Mouse (Mus musculus): Measurements from ENCODE around the gene Rapgef5. TPM values are rescaled to one million over a fixed set of nuclear protein-coding genes. Genes with fewer than 3 reads are reported as not detected.

Gene Rapgef5
- polyA plus RNA-seq, 1 experiment from 2014 or later = 5.6 TPM

- no peak for DNase-seq (ENCODE audit: low spot score)
Observed at GRCm38 (mm10) chr12:117728178-117728611, 211.9 kb downstream of the Rapgef5 start.

GRCm38 (mm10) chr12:117733611-117734010 lies 217.3 kb downstream of the Rapgef5 start:
- TF ChIP-seq EP300 (optimal IDR thresholded peaks at IDR 0.05) (no peak), CTCF (IDR thresholded peaks at IDR 0.05; ENCODE audit: low read depth) (no peak)
- Histone ChIP-seq H3K27me3 (ENCODE audit: control insufficient read depth, insufficient read depth, low read length) (no peaks in the 10 kb centered on the region), H3K27ac (replicated peaks) (no peak overlapping the region)

More at GRCm38 (mm10) chr12:117728178-117728611, 211.9 kb downstream of the Rapgef5 start:
- Histone ChIP-seq H3K9me3 (ENCODE audit: control insufficient read depth, low read length) (no peaks in the 10 kb centered on the region), H3K4me1 (replicated peaks; ENCODE audit: control insufficient read depth, insufficient read depth) (no peaks in the 10 kb centered on the region), H3K36me3 (ENCODE audit: control insufficient read depth, insufficient read depth, low read length) (no peaks in the 10 kb centered on the region), H3K27me3 (ENCODE audit: control insufficient read depth, insufficient read depth, low read length) (no peaks in the 10 kb centered on the region), H3K4me2 (replicated peaks; ENCODE audit: low read depth) (no peak overlapping the region), H3K9ac (ENCODE audit: low read length) (no peak overlapping the region), H3K4me3 (ENCODE audit: low read depth, low read length) (no peak overlapping the region), H3K27ac (replicated peaks) (no peak overlapping the region)
- no peak for ATAC-seq (ENCODE audit: low FRiP score, low TSS enrichment)
- WGBS = 34% methylated on average over 3 of the region's 3 CpGs
- no peak for TF ChIP-seq EP300 (optimal IDR thresholded peaks at IDR 0.05)
- TF ChIP-seq CTCF (IDR thresholded peaks at IDR 0.05; ENCODE audit: low read depth) = no peak

GRCm38 (mm10) chr12:117736130-117736529 lies 219.9 kb downstream of the Rapgef5 start:
- H3K4me2 ChIP-seq (replicated peaks; ENCODE audit: low read depth) = no peak overlapping the region
- H3K27ac ChIP-seq (replicated peaks) = no peak overlapping the region
- TF ChIP-seq EP300 (optimal IDR thresholded peaks at IDR 0.05) = no peak
- no peak for TF ChIP-seq CTCF (IDR thresholded peaks at IDR 0.05; ENCODE audit: low read depth)
- DNase-seq (ENCODE audit: low spot score) (no peak), ATAC-seq (ENCODE audit: low FRiP score, low TSS enrichment) (no peak)
- no peaks in the 10 kb centered on the region for H3K27me3 ChIP-seq (ENCODE audit: control insufficient read depth, insufficient read depth, low read length)
- 75% methylated on average over 3 of the region's 3 CpGs for WGBS
- no peaks in the 10 kb centered on the region for H3K4me1 ChIP-seq (replicated peaks; ENCODE audit: control insufficient read depth, insufficient read depth)
- H3K9me3 ChIP-seq (ENCODE audit: control insufficient read depth, low read length) = no peaks in the 10 kb centered on the region
- H3K4me3 ChIP-seq (ENCODE audit: low read depth, low read length) = no peak overlapping the region
- no peaks in the 10 kb centered on the region for H3K36me3 ChIP-seq (ENCODE audit: control insufficient read depth, insufficient read depth, low read length)
- H3K9ac ChIP-seq (ENCODE audit: low read length) = no peak overlapping the region

More at GRCm38 (mm10) chr12:117733611-117734010, 217.3 kb downstream of the Rapgef5 start:
- no peak overlapping the region for H3K4me2 ChIP-seq (replicated peaks; ENCODE audit: low read depth)
- no peak overlapping the region for H3K4me3 ChIP-seq (ENCODE audit: low read depth, low read length)
- no peak for DNase-seq (ENCODE audit: low spot score)
- H3K36me3 ChIP-seq (ENCODE audit: control insufficient read depth, insufficient read depth, low read length) = no peaks in the 10 kb centered on the region
- H3K4me1 ChIP-seq (replicated peaks; ENCODE audit: control insufficient read depth, insufficient read depth) = no peaks in the 10 kb centered on the region
- H3K9ac ChIP-seq (ENCODE audit: low read length) = no peak overlapping the region
- no peaks in the 10 kb centered on the region for H3K9me3 ChIP-seq (ENCODE audit: control insufficient read depth, low read length)
- no peak for ATAC-seq (ENCODE audit: low FRiP score, low TSS enrichment)

GRCm38 (mm10) chr12:117736928-117737327 lies 220.6 kb downstream of the Rapgef5 start:
- Histone ChIP-seq H3K4me3 (ENCODE audit: low read depth, low read length) (no peak overlapping the region), H3K27ac (replicated peaks) (no peak overlapping the region), H3K9me3 (ENCODE audit: control insufficient read depth, low read length) (no peaks in the 10 kb centered on the region), H3K36me3 (ENCODE audit: control insufficient read depth, insufficient read depth, low read length) (no peaks in the 10 kb centered on the region), H3K27me3 (ENCODE audit: control insufficient read depth, insufficient read depth, low read length) (no peaks in the 10 kb centered on the region), H3K9ac (ENCODE audit: low read length) (no peak overlapping the region), H3K4me1 (replicated peaks; ENCODE audit: control insufficient read depth, insufficient read depth) (no peaks in the 10 kb centered on the region), H3K4me2 (replicated peaks; ENCODE audit: low read depth) (no peak overlapping the region)
- TF ChIP-seq CTCF (IDR thresholded peaks at IDR 0.05; ENCODE audit: low read depth) = no peak
- TF ChIP-seq EP300 (optimal IDR thresholded peaks at IDR 0.05) = no peak
- WGBS = 58% methylated on average over 2 of the region's 2 CpGs
- DNase-seq (ENCODE audit: low spot score) (no peak), ATAC-seq (ENCODE audit: low FRiP score, low TSS enrichment) (no peak)

- DNase-seq (ENCODE audit: low spot score) (no peak), ATAC-seq (ENCODE audit: low FRiP score, low TSS enrichment) (no peak)
- no peak overlapping the region for H3K27ac ChIP-seq (replicated peaks)
- no peak overlapping the region for H3K9ac ChIP-seq (ENCODE audit: low read length)
- no peak for TF ChIP-seq CTCF (IDR thresholded peaks at IDR 0.05; ENCODE audit: low read depth)
- TF ChIP-seq EP300 (optimal IDR thresholded peaks at IDR 0.05) = no peak
- no peaks in the 10 kb centered on the region for H3K27me3 ChIP-seq (ENCODE audit: control insufficient read depth, insufficient read depth, low read length)
- no peaks in the 10 kb centered on the region for H3K9me3 ChIP-seq (ENCODE audit: control insufficient read depth, low read length)
- H3K4me2 ChIP-seq (replicated peaks; ENCODE audit: low read depth) = no peak overlapping the region
- H3K4me3 ChIP-seq (ENCODE audit: low read depth, low read length) = no peak overlapping the region
- 55% methylated on average over 11 of the region's 11 CpGs for WGBS
- no peaks in the 10 kb centered on the region for H3K4me1 ChIP-seq (replicated peaks; ENCODE audit: control insufficient read depth, insufficient read depth)
- no peaks in the 10 kb centered on the region for H3K36me3 ChIP-seq (ENCODE audit: control insufficient read depth, insufficient read depth, low read length)
Observed at GRCm38 (mm10) chr12:117737332-117738031, 221.2 kb downstream of the Rapgef5 start.

GRCm38 (mm10) chr12:117742487-117742886 lies 226.2 kb downstream of the Rapgef5 start:
- no peak overlapping the region for H3K4me3 ChIP-seq (ENCODE audit: low read depth, low read length)
- H3K9me3 ChIP-seq (ENCODE audit: control insufficient read depth, low read length) = no peaks in the 10 kb centered on the region
- DNase-seq (ENCODE audit: low spot score) = no peak
- ATAC-seq (ENCODE audit: low FRiP score, low TSS enrichment) = no peak
- no peaks in the 10 kb centered on the region for H3K4me1 ChIP-seq (replicated peaks; ENCODE audit: control insufficient read depth, insufficient read depth)
- H3K9ac ChIP-seq (ENCODE audit: low read length) = no peak overlapping the region
- WGBS = 38% methylated on average over 1 of the region's 1 CpGs
- H3K4me2 ChIP-seq (replicated peaks; ENCODE audit: low read depth) = no peak overlapping the region
- no peak for TF ChIP-seq EP300 (optimal IDR thresholded peaks at IDR 0.05)
- TF ChIP-seq CTCF (IDR thresholded peaks at IDR 0.05; ENCODE audit: low read depth) = no peak
- H3K27me3 ChIP-seq (ENCODE audit: control insufficient read depth, insufficient read depth, low read length) = no peaks in the 10 kb centered on the region
- no peak overlapping the region for H3K27ac ChIP-seq (replicated peaks)
- no peaks in the 10 kb centered on the region for H3K36me3 ChIP-seq (ENCODE audit: control insufficient read depth, insufficient read depth, low read length)

All from stomach, postnatal 0 days (tissue).